Mouse (Mus musculus) neural tube, embryonic 12.5 days (tissue): ENCODE measurements around the gene Tctex1d2. TPM values are rescaled to one million over a fixed set of nuclear protein-coding genes. Genes with fewer than 3 reads are reported as not detected.

Source experiments
- ATAC-seq: fragments of 200-750 bp; cut with Nextera tagmentation; 2 replicates; pipeline ENCODE4 v1.8.0; 2017; ENCODE audit warnings: low read depth, mild to moderate bottlenecking, moderate TSS enrichment, moderate library complexity; ENCODE audit not compliant: low FRiP score
- H3K27ac ChIP-seq: fragments of 300-500 bp; sonication (generic); 2 replicates; pipeline ENCODE4 v1.5.1; 2016
- H3K27me3 ChIP-seq: fragments of 300-500 bp; sonication (generic); replicated peaks from 2 replicates; pipeline ENCODE4 v1.6.1; 2016; ENCODE audit warnings: mild to moderate bottlenecking
- H3K36me3 ChIP-seq: fragments of 300-500 bp; sonication (generic); 2 replicates; pipeline ENCODE4 v1.6.1; 2016; ENCODE audit warnings: mild to moderate bottlenecking
- H3K4me1 ChIP-seq: fragments of 300-500 bp; sonication (generic); 2 replicates; pipeline ENCODE4 v1.6.1; 2016
- H3K4me2 ChIP-seq: fragments of 300-500 bp; sonication (generic); replicated peaks from 2 replicates; pipeline ENCODE4 v1.6.1; 2016; ENCODE audit warnings: mild to moderate bottlenecking
- H3K4me3 ChIP-seq: fragments of 300-500 bp; sonication (generic); 2 replicates; pipeline ENCODE4 v1.5.1; 2016
- H3K9ac ChIP-seq: fragments of 300-500 bp; sonication (generic); 2 replicates; pipeline ENCODE4 v1.6.1; 2016; ENCODE audit warnings: mild to moderate bottlenecking
- H3K9me3 ChIP-seq: fragments of 300-500 bp; sonication (generic); 2 replicates; pipeline ENCODE4 v1.6.1; 2016; ENCODE audit warnings: mild to moderate bottlenecking
- WGBS: fragments of 180-500 bp; shearing (Covaris S2); methylation state at CpG from one replicate; pipeline ENCODE4 v1.1.7; 2016; 5-methylcytosine and 5-hydroxymethylcytosine counted together
- polyA plus RNA-seq: library from polyadenylated mRNA; unstranded; fragments of >200 nt; fragmentation: Nextera tagmentation; extraction: Ambion mirVana; gene quantifications from 2 replicates; pipeline ENCODE4 v1.2.1, GENCODE M21; 2016

The Tctex1d2 gene
- polyA plus RNA-seq: 29.5 and 29.9 TPM in 2 replicates

- WGBS: 2% methylated on average over 45 of the region's 45 CpGs
- 0 out of 2 replicates have a peak, but pooled peaks cover 6% of the 10 kb centered on the region for H3K4me1 ChIP-seq
- no peaks in the 10 kb centered on the region for H3K36me3 ChIP-seq
- H3K9ac ChIP-seq: peak within 1 kb of the TSS; percentile 72
- H3K27me3 ChIP-seq: no peaks in the 10 kb centered on the region
- peak within 1 kb of the TSS; percentile 70 for H3K4me3 ChIP-seq
- no peaks in the 10 kb centered on the region for H3K9me3 ChIP-seq
- H3K4me2 ChIP-seq: peak within 1 kb of the TSS; percentile 79
- ATAC-seq: peak; percentile 98
- peak within 1 kb of the TSS; percentile 72; the same call in 1 of the 2 replicates for H3K27ac ChIP-seq
Observed at GRCm38 (mm10) chr16:32419517-32420483, at the start of gene Tctex1d2. Gene Tctex1d2, plus strand, starts transcription at chr16:32419702.

GRCm38 (mm10) chr16:32371351-32371750 is 48.2 kb upstream of the Tctex1d2 start:
- H3K4me3 ChIP-seq: no peak overlapping the region
- H3K27me3 ChIP-seq: no peaks in the 10 kb centered on the region
- no peak overlapping the region for H3K4me2 ChIP-seq
- ATAC-seq: no peak
- H3K9me3 ChIP-seq: no peaks in the 10 kb centered on the region
- no peak overlapping the region for H3K27ac ChIP-seq
- H3K9ac ChIP-seq: no peak overlapping the region
- H3K36me3 ChIP-seq: peaks cover 47% of the 10 kb centered on the region
- WGBS: 91% methylated on average over 4 of the region's 4 CpGs
- H3K4me1 ChIP-seq: no peaks in the 10 kb centered on the region

DNA sequence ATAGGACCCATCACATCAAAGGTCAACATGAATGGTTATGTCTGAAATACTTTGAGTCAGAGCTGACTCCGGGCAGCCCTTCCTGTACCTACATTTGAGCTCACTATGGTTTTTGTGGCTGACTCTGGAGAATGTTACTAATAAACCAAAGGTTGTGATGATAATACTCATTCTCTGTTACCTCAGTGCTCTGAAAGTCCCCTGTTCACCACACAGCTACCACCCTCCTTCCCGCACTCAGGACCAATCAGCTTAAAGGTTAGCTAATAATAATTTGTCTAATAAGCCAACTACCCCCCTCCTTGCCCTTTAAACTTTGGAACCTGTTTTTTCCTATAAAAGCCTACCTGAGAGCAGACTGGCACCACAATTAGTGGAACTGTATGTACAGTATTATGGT is 39.9 kb upstream of the Tctex1d2 start:
- 97% methylated on average over 2 of the region's 2 CpGs for WGBS
- Histone ChIP-seq H3K4me2 (no peak overlapping the region), H3K36me3 (peaks cover 80% of the 10 kb centered on the region)

GRCm38 (mm10) chr16:32382901-32383300 is 36.6 kb upstream of the Tctex1d2 start:
- no peaks in the 10 kb centered on the region for H3K27me3 ChIP-seq
- no peak for ATAC-seq
- peaks cover 75% of the 10 kb centered on the region for H3K36me3 ChIP-seq
- H3K4me2 ChIP-seq: no peak overlapping the region
- H3K9me3 ChIP-seq: no peaks in the 10 kb centered on the region
- H3K27ac ChIP-seq: no peak overlapping the region
- H3K4me1 ChIP-seq: no peaks in the 10 kb centered on the region
- H3K9ac ChIP-seq: no peak overlapping the region
- H3K4me3 ChIP-seq: no peak overlapping the region

More for the DNA sequence above, 39.9 kb upstream of the Tctex1d2 start:
- H3K27ac ChIP-seq: no peak overlapping the region
- H3K9ac ChIP-seq: no peak overlapping the region
- ATAC-seq: no peak
- no peaks in the 10 kb centered on the region for H3K9me3 ChIP-seq
- H3K4me3 ChIP-seq: no peak overlapping the region
- no peaks in the 10 kb centered on the region for H3K27me3 ChIP-seq
- no peaks in the 10 kb centered on the region for H3K4me1 ChIP-seq

DNA sequence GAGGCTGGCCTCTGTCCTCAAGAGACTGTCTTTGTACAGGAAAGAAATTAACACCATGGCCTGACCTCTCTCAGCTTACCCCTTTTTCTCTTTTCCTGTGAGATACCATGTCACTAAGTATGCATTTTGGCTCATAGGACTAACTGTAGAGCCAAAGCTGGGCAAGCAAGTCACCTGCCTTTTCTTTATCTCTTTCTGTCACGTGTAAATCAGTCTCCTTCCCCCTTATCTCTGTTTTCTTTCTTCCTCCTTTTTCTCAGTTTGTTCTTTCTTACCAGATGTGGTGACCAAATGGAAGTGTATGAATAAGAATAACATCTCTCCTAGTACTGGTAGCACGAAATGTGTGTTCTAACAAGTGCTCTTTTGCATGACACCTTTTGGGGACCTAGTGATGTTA is 34.6 kb upstream of the Tctex1d2 start:
- H3K9ac ChIP-seq: no peak overlapping the region
- WGBS: 88% methylated on average over 2 of the region's 2 CpGs
- H3K36me3 ChIP-seq: peaks cover 57% of the 10 kb centered on the region
- H3K27me3 ChIP-seq: no peaks in the 10 kb centered on the region
- H3K4me2 ChIP-seq: no peak overlapping the region
- no peak for ATAC-seq
- no peak overlapping the region for H3K27ac ChIP-seq
- no peaks in the 10 kb centered on the region for H3K9me3 ChIP-seq
- no peak overlapping the region for H3K4me3 ChIP-seq
- no peaks in the 10 kb centered on the region for H3K4me1 ChIP-seq

GRCm38 (mm10) chr16:32386826-32387225 is 32.7 kb upstream of the Tctex1d2 start:
- peaks cover 46% of the 10 kb centered on the region for H3K36me3 ChIP-seq
- no peak overlapping the region for H3K4me3 ChIP-seq
- no peak for ATAC-seq
- H3K9me3 ChIP-seq: no peaks in the 10 kb centered on the region
- 91% methylated on average over 3 of the region's 3 CpGs for WGBS
- H3K4me1 ChIP-seq: no peaks in the 10 kb centered on the region
- H3K4me2 ChIP-seq: no peak overlapping the region
- no peak overlapping the region for H3K9ac ChIP-seq
- no peaks in the 10 kb centered on the region for H3K27me3 ChIP-seq
- H3K27ac ChIP-seq: no peak overlapping the region

DNA sequence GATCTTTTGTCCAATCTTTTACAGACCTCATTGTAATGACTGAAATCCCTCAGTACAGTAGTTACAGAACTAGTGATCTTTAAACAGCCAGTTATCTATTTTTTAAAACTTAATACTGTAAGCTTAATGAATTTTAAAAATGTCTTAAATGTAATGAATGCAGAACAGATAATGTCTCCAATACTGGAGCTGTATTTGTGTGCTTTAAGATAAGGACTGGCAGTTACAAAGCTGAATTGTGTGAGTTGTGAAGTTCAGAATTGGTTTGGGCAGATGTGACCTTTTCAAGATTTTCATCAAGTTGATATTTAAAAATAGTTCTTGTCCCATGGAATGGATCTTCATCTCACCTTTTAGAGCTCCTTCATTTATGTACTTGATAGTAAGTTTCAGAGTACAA is 30.5 kb upstream of the Tctex1d2 start:
- no peaks in the 10 kb centered on the region for H3K27me3 ChIP-seq
- peaks cover 31% of the 10 kb centered on the region for H3K36me3 ChIP-seq
- ATAC-seq: no peak
- H3K9me3 ChIP-seq: no peaks in the 10 kb centered on the region
- no peak overlapping the region for H3K4me3 ChIP-seq
- no peaks in the 10 kb centered on the region for H3K4me1 ChIP-seq
- no peak overlapping the region for H3K27ac ChIP-seq
- H3K4me2 ChIP-seq: no peak overlapping the region
- no peak overlapping the region for H3K9ac ChIP-seq

GRCm38 (mm10) chr16:32389841-32390240 is 29.7 kb upstream of the Tctex1d2 start:
- no peaks in the 10 kb centered on the region for H3K9me3 ChIP-seq
- peaks cover 28% of the 10 kb centered on the region for H3K36me3 ChIP-seq
- no peak overlapping the region for H3K4me2 ChIP-seq
- H3K27ac ChIP-seq: no peak overlapping the region
- H3K27me3 ChIP-seq: no peaks in the 10 kb centered on the region
- ATAC-seq: no peak
- H3K4me3 ChIP-seq: no peak overlapping the region
- no peaks in the 10 kb centered on the region for H3K4me1 ChIP-seq
- no peak overlapping the region for H3K9ac ChIP-seq
- WGBS: 97% methylated on average over 3 of the region's 3 CpGs

DNA sequence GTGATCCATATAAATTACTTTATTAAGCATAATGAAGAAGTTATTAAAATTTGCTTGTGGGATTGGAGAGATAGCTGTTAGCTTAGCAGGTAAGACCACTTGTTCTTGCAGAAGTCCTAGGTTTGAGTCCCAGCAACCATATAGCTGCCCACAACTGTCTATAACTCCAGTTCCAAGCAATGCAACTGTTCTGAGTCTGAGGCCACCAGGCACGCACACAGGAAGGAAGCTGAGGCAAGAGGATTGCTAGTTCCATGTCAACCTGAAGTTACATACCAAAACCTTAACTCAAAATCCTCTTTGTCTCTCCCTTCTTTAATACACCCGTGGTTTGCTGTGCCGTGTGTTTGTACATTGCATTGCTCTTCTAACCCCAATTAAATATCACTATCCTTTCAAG is 28.6 kb upstream of the Tctex1d2 start:
- Histone ChIP-seq H3K4me3 (no peak overlapping the region), H3K4me1 (no peaks in the 10 kb centered on the region), H3K27me3 (no peaks in the 10 kb centered on the region), H3K4me2 (no peak overlapping the region), H3K27ac (no peak overlapping the region), H3K9me3 (no peaks in the 10 kb centered on the region), H3K9ac (no peak overlapping the region), H3K36me3 (peaks cover 19% of the 10 kb centered on the region)
- no peak for ATAC-seq
- WGBS: 97% methylated on average over 3 of the region's 3 CpGs

DNA sequence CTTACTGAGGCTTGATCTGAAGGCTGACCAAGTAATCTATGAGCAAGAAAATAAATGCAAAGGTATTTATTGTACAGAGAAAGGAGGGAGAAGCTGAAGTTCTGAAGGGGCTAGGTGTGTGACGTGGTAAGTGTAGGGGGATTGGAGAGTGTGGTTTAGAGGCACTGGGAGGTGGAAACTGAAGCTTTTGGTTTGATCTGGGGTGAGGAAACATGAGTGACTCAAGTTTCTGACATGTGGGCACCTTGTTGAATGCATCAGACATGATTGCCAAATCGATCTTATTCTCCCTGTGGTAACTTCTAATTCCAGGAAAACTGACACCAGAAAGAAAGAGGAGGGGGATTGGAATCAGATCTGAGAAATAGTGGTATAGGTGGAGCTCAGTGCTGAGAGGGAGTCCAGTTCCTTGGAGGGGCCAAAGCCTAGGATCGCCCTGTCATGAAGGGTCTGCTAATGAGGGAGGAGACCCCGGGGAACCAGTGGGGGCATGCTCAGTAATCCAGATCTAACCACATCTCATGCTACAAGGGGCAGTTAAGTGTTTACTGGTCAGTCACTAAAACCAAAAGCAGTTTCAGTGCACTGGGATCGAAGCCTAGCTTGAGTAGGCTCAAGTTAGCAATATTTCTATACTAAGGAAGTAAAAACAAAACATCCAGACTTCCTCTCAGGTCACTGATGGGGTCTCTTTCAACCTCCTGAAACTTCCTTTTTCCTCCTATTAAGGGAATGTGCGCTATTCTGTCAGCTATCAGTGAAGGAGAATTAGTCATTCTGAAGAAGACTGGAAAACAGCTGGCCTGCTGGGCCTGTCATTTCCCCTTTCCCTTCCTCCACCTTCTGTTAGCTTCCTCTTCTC is 23.6 kb upstream of the Tctex1d2 start:
- no peaks in the 10 kb centered on the region for H3K4me1 ChIP-seq
- WGBS: 75% methylated on average over 6 of the region's 6 CpGs
- H3K9ac ChIP-seq: no peak overlapping the region
- no peak overlapping the region for H3K27ac ChIP-seq
- H3K9me3 ChIP-seq: no peaks in the 10 kb centered on the region
- H3K27me3 ChIP-seq: no peaks in the 10 kb centered on the region
- H3K36me3 ChIP-seq: peaks cover 6% of the 10 kb centered on the region
- H3K4me2 ChIP-seq: no peak overlapping the region
- H3K4me3 ChIP-seq: no peak overlapping the region
- ATAC-seq: no peak

DNA sequence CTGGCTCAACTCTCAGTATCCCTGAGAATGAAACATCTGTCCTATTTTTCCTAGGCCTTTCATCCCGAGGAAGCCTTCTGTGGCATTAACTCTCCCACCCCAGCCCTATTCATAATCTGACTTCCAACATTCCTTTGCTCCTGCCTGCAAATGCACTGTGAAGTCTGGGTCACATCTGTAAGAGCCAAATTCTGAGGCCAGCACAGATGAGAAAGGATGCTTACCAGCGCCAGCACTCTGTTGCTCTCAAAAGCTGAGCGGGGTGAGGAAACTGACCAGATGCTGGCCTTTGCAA is 23.0 kb upstream of the Tctex1d2 start:
- Histone ChIP-seq H3K4me2 (no peak overlapping the region), H3K36me3 (peaks cover 6% of the 10 kb centered on the region), H3K27ac (no peak overlapping the region), H3K4me1 (no peaks in the 10 kb centered on the region), H3K9ac (no peak overlapping the region), H3K27me3 (no peaks in the 10 kb centered on the region), H3K9me3 (no peaks in the 10 kb centered on the region), H3K4me3 (no peak overlapping the region)
- WGBS: 64% methylated on average over 3 of the region's 3 CpGs
- ATAC-seq: no peak

DNA sequence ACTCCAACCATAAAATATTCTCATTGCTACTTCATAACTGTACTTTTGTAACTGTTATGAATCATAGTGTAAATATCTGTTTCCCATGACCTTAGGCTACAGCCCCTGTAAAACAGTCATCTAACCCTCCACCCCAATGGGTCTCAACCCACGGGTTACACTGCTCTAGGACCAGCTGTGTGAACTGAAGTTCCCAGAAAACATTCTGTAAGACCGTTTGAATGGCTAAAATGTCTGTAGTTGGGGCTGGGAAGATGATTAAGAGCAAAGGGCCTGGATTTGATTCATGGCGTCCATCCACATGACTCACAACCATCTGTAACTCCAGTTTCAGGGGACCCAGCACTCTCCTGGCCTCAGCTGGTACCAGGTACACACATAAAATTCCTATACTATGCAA is 21.3 kb upstream of the Tctex1d2 start:
- H3K9ac ChIP-seq: no peak overlapping the region
- H3K27me3 ChIP-seq: no peaks in the 10 kb centered on the region
- no peaks in the 10 kb centered on the region for H3K9me3 ChIP-seq
- no peak overlapping the region for H3K4me3 ChIP-seq
- no peaks in the 10 kb centered on the region for H3K4me1 ChIP-seq
- 78% methylated on average over 3 of the region's 3 CpGs for WGBS
- no peak for ATAC-seq
- no peak overlapping the region for H3K27ac ChIP-seq
- peaks cover 3% of the 10 kb centered on the region for H3K36me3 ChIP-seq
- no peak overlapping the region for H3K4me2 ChIP-seq
